Mouse (Mus musculus) retina, postnatal 7 days (tissue): ENCODE results near the gene Plxna2.
A peak's percentile ranks its signal among the peaks of the same experiment; 100 is the strongest.

Experiments used
- DNase-seq: peaks from one replicate; pipeline ENCODE4 v3.0.0-alpha.2; 2012; ENCODE audit warnings: low read depth, low spot score

Plxna2 gene

DNA sequence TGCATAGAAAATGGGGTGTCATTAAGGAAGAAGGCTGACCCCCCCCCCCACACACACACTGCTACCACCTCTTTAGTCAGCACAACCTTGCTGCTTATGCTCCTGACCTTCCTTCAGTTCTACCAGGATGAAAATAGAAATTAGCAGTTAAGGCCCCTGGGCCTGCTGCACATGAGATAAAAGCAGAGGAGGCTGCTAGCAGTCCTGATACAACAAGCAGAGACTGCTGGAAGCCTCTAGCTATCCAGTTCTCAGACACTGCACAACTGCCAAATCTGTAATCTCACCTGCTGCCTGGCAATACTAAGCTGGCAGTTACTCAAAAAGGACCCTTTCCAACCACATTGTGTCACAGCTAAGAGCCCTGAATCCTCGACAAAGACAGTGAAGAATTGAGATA, 197.5 kb downstream of the Plxna2 start:
- DNase-seq = no peak

- peak; percentile 56 for DNase-seq
These were observed 198.9 kb downstream of the Plxna2 start for GRCm38 (mm10) chr1:194816913-194817312.

DNA sequence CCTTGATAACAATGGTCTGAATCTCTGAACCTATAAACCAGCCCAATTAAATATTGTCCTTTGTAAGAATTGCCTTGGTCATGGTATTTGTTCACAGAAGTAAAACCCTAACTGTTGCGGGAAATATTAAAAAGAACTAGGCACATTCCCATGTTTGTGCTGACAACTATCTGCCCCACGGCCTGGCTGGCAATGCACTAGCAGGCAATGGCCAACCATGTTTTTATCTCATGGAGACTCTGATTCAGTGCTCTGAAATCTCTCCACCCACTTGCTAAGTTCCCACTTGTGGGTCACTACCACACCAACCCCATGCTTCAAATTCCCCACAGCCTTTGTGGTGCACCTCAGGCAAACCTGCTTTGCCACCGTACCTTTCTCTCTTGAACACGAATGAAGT, 202.9 kb downstream of the Plxna2 start:
- no peak for DNase-seq

GRCm38 (mm10) chr1:194821721-194822120, 203.7 kb downstream of the Plxna2 start:
- no peak for DNase-seq

DNA sequence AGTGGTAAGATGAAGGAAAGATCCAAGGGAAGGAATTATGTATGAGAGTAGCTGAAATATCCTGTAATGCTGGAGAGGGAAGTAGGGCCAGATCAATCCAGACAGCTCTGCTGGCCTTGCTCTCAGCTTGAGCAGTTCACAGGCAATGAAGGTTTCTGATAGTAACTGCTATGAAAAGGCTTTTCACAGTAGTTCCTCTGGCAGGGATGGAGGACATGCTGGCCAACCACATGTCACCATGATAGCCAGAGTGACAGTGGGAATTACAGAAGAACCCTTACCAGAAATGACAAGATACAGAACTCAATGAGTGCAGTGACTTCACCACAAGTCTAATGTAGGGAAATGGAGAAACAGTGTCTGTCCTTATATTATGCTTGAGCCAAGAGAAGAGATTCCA, 210.3 kb downstream of the Plxna2 start:
- DNase-seq = no peak

DNA sequence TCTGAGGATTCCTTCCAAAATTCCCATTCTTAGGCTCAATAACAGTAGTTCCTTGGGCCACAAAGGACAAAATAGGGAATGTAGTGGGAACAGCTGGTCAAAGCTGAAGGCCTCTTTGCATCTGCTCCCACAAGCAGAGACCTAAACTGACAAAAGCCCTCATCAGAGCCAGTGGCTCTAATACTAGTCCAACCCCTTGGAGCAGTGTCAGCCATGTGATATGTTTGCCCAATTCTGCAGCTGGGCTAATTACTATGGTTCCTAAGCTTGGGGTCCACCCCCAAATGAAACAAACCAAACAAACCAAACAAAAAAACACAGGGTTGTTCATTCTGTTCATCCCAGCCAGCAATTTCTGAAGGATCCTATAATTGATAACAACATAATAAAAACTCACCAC, 217.2 kb downstream of the Plxna2 start:
- DNase-seq = no peak

DNA sequence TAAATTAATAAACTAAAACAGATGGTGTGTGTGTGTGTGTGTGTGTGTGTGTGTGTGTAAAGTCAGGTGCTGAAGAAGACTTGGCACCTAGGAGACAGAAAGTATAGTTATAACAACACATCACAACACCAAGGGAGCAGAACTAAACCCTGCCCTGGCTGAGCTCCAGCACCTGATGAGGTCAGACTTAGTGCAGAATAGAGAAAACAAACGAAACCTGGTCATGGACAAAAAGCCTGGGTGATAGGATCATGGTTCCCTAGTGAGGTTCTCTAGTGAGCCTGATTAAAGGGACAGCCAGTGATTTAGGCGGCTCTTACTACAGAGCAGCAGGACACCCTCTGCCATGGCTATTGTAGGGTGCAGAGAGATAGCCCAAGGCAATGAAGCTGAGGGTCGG, 218.2 kb downstream of the Plxna2 start:
- no peak for DNase-seq

DNA sequence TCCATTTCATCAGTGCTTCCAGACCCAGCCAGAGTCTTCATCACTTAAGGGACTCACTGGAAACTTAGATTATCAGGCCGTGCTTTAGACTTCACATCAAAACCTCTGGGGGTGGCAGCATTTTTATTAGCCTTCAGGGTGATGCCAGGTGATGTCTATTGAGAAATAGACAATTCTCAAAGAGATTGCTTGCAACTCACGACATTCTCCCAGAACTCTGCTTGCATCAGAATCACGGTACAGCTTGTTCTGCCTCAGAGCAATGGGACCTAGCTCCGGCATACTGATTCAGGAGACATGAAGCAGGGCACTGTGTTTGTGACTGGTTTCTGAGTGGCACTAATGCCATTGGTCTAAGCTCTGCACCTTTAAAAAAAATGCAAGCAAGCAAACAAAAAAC, 218.7 kb downstream of the Plxna2 start:
- no peak for DNase-seq

DNA sequence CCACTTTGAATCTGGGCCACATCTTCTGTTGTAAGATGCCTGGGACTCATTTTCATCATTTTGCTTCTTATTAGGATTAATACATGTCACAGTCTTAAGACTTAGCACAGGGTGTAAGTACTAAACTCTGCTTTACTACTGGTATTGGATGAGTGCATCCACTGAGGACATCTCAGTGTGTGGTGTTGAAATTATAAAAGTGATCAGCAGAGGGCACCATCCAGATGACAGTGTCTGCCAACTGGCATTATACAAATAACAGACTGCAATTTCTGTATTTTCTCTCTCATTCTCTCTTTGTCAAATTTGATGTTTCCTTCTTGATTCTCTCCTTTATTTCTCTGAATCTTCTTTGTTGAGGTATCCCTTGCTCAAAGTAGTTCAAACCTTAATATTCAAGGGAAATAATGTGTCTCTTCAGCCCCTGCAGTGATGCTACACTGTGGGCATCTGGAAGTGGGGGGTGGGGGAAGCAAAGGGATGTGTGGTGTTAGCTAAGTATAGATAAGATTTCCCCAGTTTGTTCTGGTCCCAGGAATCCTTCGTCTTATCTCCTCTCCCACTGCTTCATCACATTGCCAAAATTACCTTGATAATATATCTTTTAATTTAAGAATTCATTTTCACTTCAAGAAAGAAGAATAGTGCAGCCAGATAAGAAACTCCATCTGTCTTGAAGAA, 221.4 kb downstream of the Plxna2 start:
- DNase-seq = peak; percentile 11

GRCm38 (mm10) chr1:194843020-194843419, 225.0 kb downstream of the Plxna2 start:
- DNase-seq = no peak

DNA sequence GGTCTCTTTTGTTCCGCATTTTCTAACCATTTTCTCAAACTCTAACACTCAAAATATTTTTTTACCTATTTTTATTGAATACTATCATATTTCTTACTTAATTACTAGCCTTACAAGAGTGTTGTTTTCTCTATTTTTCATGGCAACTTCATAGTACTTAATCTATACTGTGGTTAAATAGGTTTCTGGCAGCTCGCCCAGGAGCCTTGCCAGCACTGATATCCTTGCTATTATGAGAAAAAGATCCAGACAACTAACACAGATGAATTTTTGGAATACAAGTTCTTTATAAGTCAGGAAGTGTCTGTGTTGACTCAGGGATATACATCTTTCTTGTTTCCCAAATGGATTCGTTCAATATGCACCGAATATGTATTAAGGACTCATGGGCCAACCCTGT, 229.0 kb downstream of the Plxna2 start:
- no peak for DNase-seq

GRCm38 (mm10) chr1:194851242-194852064, 233.4 kb downstream of the Plxna2 start:
- no peak for DNase-seq

GRCm38 (mm10) chr1:194852065-194852358, 234.0 kb downstream of the Plxna2 start:
- no peak for DNase-seq
